Mouse (Mus musculus): ENCODE measurements around the gene Smok3b. TPM values are rescaled to one million over a fixed set of nuclear protein-coding genes. Genes with fewer than 3 reads are reported as not detected.
"Not testable (repeated sequence)": the region's sequence is repeated elsewhere in the genome, so short reads cannot be mapped to it uniquely, and the experiment has no call there.

The Smok3b gene
- polyA plus RNA-seq (2016; fragmentation: Nextera tagmentation; extraction: Ambion mirVana) = not detected in 2 replicates

DNA sequence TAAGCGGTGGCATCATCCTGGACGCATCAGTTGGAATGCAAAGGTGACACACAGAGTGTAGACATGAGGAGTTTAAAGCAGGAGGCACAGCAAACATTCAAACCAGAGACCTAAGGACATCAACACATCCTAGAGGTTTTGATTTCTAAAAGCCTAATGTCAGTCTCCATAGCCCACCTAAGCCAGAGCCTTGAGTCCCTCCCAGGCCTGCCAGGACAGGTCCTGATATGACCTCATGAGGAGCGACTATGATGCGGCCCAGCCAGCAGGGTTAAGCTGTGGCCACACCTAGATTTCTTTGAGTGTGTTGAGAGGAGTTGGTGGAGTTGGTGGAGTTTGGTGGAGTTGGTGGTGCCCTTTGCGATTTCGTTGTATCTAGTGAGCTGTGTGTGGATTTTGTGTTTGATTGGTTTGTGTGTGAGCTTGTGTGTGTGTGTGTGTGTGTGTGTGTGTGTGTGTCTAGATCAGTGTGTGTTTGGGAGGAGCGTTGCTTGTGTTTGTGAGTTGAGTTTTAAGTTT is at the start of gene Smok3b, which contains the start of gene Smok3a:
TSS of gene Smok3b (plus strand) at position 469 of the 519 bp plus-strand sequence.
TSS of gene Smok3a (plus strand) at position 301 of the 519 bp plus-strand sequence.
- ATAC-seq (ENCODE audit: low FRiP score); H3K9ac ChIP-seq; H3K27me3 ChIP-seq; H3K4me2 ChIP-seq (replicated peaks); H3K9me3 ChIP-seq (replicated peaks); H3K4me3 ChIP-seq; H3K4me1 ChIP-seq; H3K36me3 ChIP-seq; H3K27ac ChIP-seq: not testable (repeated sequence)
- WGBS = 83% methylated on average over 3 of the region's 7 CpGs

DNA sequence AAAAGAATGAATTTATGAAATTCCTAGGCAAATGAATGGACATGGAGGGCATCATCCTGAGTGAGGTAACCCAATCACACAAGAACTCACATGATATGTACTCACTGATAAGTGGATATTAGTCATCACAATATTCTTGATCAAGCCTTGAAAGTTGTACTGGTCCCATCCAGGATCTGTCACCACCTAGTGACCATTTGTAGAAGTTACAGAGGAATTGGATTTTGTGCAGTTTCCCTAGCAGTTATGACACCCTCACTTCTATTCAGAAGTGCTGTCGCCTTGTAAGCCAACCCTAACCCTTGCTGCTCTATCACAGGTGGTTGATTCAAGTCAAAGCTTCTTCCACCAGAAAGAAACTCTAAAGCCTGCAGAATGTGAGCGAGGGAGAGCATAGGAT is 48.1 kb upstream of the Smok3b start:
- no peak overlapping the region for H3K4me3 ChIP-seq
- H3K9ac ChIP-seq = no peak overlapping the region
- no peak overlapping the region for H3K4me2 ChIP-seq (replicated peaks)
- no peaks in the 10 kb centered on the region for H3K9me3 ChIP-seq (replicated peaks)
- no peaks in the 10 kb centered on the region for H3K4me1 ChIP-seq
- H3K27me3 ChIP-seq = no peaks in the 10 kb centered on the region
- no peaks in the 10 kb centered on the region for H3K36me3 ChIP-seq
- H3K27ac ChIP-seq = no peak overlapping the region
- no peak for ATAC-seq (ENCODE audit: low FRiP score)
- 71% methylated on average over 2 of the region's 2 CpGs for WGBS

DNA sequence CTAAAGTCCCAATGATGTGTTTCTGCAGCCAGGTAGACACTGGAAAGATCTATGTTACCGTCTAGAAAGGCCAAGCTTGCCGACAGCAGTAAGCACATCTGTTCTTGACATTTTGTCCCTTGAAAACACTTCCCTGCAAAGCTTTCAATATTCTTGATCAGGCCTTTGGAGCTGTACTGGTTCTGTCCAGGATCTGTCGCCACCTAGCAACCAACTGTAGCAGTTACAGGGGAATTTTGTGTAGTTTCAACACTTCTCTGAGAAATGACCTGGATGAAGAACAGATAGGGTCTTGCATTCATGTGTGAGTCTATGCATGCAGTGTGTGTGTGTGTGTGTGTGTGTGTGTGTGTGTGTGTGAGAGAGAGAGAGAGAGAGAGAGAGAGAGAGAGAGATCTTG is 47.5 kb upstream of the Smok3b start:
- Histone ChIP-seq H3K4me3 (no peak overlapping the region), H3K27ac (no peak overlapping the region), H3K27me3 (no peaks in the 10 kb centered on the region), H3K9me3 (replicated peaks) (no peaks in the 10 kb centered on the region), H3K36me3 (no peaks in the 10 kb centered on the region), H3K4me1 (no peaks in the 10 kb centered on the region), H3K9ac (no peak overlapping the region), H3K4me2 (replicated peaks) (no peak overlapping the region)
- no peak for ATAC-seq (ENCODE audit: low FRiP score)
- WGBS = 56% methylated on average over 3 of the region's 3 CpGs

DNA sequence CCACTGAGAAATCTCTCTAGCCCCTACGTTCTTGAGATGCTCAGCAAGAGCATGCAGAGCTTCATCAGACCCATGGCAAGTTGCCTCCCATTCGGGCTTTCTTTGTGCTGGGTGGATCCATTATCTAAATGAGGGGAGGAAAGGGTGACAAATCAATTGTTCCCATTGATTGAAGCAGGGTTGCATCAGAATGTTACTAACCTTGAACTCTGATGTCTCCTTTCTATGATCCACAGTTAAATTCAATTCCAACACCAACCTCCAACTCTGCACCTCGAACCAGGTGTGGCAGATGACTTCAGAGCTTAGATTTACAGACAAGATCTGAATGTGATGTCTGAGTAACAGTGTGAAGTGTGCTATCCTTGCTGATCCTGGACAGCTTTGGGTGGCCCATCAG is 46.5 kb upstream of the Smok3b start:
- 57% methylated on average over 3 of the region's 3 CpGs for WGBS
- ATAC-seq (ENCODE audit: low FRiP score) = no peak

DNA sequence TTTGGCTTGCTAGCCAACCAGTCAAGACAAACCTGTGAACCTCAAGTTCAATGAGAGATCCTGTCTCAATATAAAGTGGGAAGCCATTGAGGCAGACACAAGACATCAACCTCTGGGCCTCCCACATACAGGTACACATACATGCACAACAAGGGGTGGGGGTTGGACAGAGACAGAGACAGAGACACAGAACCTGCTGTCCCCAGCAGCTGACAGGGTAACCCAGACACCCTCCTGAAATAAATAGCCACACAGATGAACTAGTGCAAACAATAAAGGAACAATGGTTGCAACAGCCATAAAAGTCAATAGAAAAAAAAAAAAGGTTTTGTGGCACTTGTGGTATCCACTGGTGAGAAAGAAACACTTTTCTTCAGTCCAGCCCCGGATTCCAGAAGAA is 45.8 kb upstream of the Smok3b start:
- Histone ChIP-seq H3K36me3 (no peaks in the 10 kb centered on the region), H3K27ac (no peak overlapping the region), H3K9ac (no peak overlapping the region), H3K9me3 (replicated peaks) (no peaks in the 10 kb centered on the region), H3K27me3 (no peaks in the 10 kb centered on the region), H3K4me1 (no peaks in the 10 kb centered on the region), H3K4me2 (replicated peaks) (no peak overlapping the region), H3K4me3 (no peak overlapping the region)
- no peak for ATAC-seq (ENCODE audit: low FRiP score)
- 58% methylated on average over 1 of the region's 1 CpGs for WGBS

More for the DNA sequence above, 46.5 kb upstream of the Smok3b start:
- H3K36me3 ChIP-seq = no peaks in the 10 kb centered on the region
- no peaks in the 10 kb centered on the region for H3K9me3 ChIP-seq (replicated peaks)
- H3K27me3 ChIP-seq = no peaks in the 10 kb centered on the region
- H3K4me3 ChIP-seq = no peak overlapping the region
- no peak overlapping the region for H3K27ac ChIP-seq
- no peaks in the 10 kb centered on the region for H3K4me1 ChIP-seq
- H3K4me2 ChIP-seq (replicated peaks) = no peak overlapping the region
- H3K9ac ChIP-seq = no peak overlapping the region

DNA sequence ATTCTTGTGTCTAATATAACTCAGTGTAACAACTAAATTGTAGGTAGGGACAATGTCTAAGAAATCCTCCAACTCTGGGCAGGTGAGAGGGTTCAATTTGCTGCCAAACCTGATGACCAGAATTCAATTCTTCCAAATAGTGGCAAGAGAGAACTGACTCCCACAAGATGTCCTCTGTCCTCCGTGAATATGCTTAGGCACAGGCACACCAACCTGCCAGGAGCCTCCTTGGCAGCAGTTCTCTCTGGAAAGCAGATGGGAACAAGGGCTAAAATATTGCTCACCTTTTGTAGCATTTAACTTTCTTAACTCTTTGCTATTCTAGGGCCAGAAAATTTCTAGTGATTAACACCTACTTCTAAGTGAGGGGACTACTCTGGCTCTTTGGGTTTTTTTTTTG is 43.9 kb upstream of the Smok3b start:
- Histone ChIP-seq H3K4me3 (no peak overlapping the region), H3K27ac (no peak overlapping the region), H3K9me3 (replicated peaks) (no peaks in the 10 kb centered on the region), H3K4me1 (no peaks in the 10 kb centered on the region), H3K9ac (no peak overlapping the region), H3K27me3 (no peaks in the 10 kb centered on the region), H3K36me3 (no peaks in the 10 kb centered on the region), H3K4me2 (replicated peaks) (no peak overlapping the region)
- ATAC-seq (ENCODE audit: low FRiP score) = no peak
- WGBS = 52% methylated on average over 1 of the region's 1 CpGs

DNA sequence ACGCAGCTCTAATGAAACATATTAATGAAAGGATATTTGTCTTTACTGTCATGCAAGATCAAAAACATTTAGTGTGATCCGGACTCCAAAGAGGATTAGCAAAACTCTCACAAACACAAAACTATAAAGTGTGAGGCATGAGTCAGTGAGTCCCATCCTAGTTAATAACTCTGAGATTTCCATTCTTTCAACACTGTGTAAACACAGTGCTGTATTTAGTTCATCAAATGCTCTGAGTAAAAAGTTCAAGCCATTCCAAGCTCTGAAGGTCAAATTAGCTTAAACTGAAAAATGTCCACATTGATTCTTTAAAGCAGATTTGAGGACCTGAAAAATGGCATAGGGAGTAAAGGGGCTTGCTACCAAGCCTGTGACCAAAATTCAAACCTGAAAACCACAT is 42.1 kb upstream of the Smok3b start:
- no peak for ATAC-seq (ENCODE audit: low FRiP score)
- H3K4me1 ChIP-seq = no peaks in the 10 kb centered on the region
- no peak overlapping the region for H3K4me2 ChIP-seq (replicated peaks)
- no peaks in the 10 kb centered on the region for H3K9me3 ChIP-seq (replicated peaks)
- H3K9ac ChIP-seq = no peak overlapping the region
- 79% methylated on average over 2 of the region's 2 CpGs for WGBS
- H3K27ac ChIP-seq = no peak overlapping the region
- H3K27me3 ChIP-seq = no peaks in the 10 kb centered on the region
- H3K4me3 ChIP-seq = no peak overlapping the region
- no peaks in the 10 kb centered on the region for H3K36me3 ChIP-seq

DNA sequence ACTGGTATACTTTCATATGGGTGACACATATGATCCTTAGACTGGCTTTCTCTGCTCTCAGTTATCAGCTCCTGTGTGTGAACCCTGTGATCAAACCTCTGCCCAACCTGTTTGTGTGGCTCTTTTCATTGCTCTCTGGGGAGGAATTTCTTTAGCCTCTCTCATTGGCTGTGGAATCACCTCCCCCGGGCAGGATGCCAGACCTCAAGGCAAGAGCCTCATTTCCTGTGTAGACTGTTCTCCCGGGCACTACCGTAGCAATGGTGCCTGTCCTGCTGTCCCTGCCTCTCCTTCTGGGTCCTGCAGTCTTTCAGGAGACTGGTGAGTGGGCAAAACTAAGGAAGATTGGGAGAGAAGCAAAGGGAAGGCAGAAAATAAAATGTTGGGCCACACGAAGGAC is 39.9 kb upstream of the Smok3b start, which contains the start of gene Azgp1:
TSS of gene Azgp1 (plus strand) at position 221 of the 400 bp plus-strand sequence.
- H3K4me2 ChIP-seq (replicated peaks) = no peak within 1 kb of the TSS
- no peaks in the 10 kb centered on the region for H3K27me3 ChIP-seq
- WGBS = 79% methylated on average over 4 of the region's 4 CpGs
- no peak for ATAC-seq (ENCODE audit: low FRiP score)
- no peaks in the 10 kb centered on the region for H3K36me3 ChIP-seq
- H3K9ac ChIP-seq = no peak within 1 kb of the TSS
- H3K9me3 ChIP-seq (replicated peaks) = no peaks in the 10 kb centered on the region
- H3K4me1 ChIP-seq = no peaks in the 10 kb centered on the region
- no peak within 1 kb of the TSS for H3K27ac ChIP-seq
- H3K4me3 ChIP-seq = no peak within 1 kb of the TSS

DNA sequence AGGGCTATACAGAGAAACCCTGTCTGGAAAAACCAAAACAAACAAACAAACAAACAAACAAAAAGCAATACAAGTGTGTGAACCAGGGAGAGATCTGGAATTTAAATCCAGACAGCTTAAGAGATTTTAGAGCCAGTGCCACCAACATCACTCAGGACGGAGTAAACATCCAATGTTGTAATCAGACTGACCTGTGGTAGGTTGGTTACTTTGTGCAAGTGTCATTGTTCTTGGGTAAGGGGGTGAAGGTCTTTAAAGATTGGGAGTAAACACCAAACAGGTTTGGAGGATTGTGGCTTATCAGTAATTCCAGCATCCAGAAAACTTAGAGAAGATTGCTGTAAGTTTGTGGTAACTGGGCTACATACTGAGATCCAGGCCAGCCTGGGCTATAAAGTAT is 34.9 kb upstream of the Smok3b start:
- Histone ChIP-seq H3K9ac (no peak overlapping the region), H3K4me2 (replicated peaks) (no peak overlapping the region), H3K27me3 (no peaks in the 10 kb centered on the region), H3K4me1 (no peaks in the 10 kb centered on the region), H3K36me3 (no peaks in the 10 kb centered on the region), H3K4me3 (no peak overlapping the region), H3K27ac (no peak overlapping the region), H3K9me3 (replicated peaks) (no peaks in the 10 kb centered on the region)
- 85% methylated on average over 1 of the region's 1 CpGs for WGBS
- ATAC-seq (ENCODE audit: low FRiP score) = no peak

DNA sequence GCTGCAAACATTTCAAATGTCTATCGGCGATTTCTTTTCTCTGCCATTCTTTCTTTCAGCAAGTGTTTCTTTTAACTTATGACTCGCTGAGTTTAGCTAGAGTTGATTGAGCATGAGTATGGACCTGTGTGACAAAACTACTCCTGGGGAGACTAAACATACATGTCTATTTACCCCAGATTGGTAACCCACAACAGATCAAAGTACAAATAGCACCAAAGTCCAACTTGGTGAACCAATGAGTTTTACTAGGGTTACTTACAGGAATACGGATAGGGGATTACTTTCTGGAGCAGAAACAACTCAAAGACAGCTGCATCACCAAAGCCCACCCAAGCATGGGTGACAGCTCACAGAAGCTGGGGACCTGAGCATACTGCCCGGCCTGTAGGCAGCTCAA is 11.8 kb upstream of the Smok3b start:
- H3K9ac ChIP-seq = no peak overlapping the region
- no peaks in the 10 kb centered on the region for H3K36me3 ChIP-seq
- H3K4me3 ChIP-seq = no peak overlapping the region
- H3K4me1 ChIP-seq = no peaks in the 10 kb centered on the region
- no peak overlapping the region for H3K4me2 ChIP-seq (replicated peaks)
- no peak for ATAC-seq (ENCODE audit: low FRiP score)
- no peaks in the 10 kb centered on the region for H3K9me3 ChIP-seq (replicated peaks)
- H3K27me3 ChIP-seq = no peaks in the 10 kb centered on the region
- WGBS = 94% methylated on average over 5 of the region's 5 CpGs
- H3K27ac ChIP-seq = no peak overlapping the region

DNA sequence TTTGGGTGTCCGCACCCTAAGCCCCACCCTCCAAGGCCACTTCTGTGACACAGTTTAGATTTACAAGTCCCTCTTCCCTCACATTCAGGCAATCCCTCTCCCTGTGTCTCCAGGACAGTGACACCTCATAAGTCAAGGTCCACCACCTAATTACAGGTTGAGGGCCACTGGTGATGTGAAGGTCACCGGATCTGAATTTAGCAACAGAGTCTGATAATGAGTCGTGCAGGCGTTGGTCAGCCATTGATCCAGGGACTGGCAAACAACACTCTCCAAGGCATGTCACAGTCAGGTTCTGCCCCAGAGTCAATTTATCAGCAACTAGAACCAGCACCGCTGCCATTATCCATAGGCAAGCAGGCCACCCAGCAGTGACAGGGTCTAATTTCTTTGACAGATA is 8.8 kb upstream of the Smok3b start:
- H3K9me3 ChIP-seq (replicated peaks) = no peaks in the 10 kb centered on the region
- H3K4me3 ChIP-seq = no peak overlapping the region
- H3K9ac ChIP-seq = no peak overlapping the region
- H3K4me2 ChIP-seq (replicated peaks) = no peak overlapping the region
- no peaks in the 10 kb centered on the region for H3K27me3 ChIP-seq
- ATAC-seq (ENCODE audit: low FRiP score) = no peak
- no peaks in the 10 kb centered on the region for H3K36me3 ChIP-seq
- WGBS = 92% methylated on average over 5 of the region's 5 CpGs
- H3K4me1 ChIP-seq = no peaks in the 10 kb centered on the region
- H3K27ac ChIP-seq = no peak overlapping the region

DNA sequence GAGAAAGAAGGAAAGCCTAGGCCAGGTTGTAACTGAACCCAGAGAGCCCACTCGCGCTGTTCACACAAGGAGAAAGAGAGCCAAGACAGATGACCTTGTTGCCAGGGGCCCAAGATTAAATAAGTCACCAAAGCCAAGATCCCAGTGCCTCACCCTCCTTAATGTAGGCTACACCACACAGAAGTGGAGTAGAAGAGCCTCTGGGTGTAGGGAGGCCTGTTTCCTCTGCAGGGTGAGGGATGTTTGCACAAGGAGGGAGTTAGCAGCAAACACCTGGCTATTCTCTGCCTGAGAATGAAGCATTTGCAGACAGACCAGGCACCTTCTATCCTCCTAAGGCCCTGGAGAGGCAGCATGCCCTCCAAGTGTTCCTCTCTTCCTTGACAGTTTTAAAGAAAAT is 4.7 kb upstream of the Smok3b start:
- no peak overlapping the region for H3K27ac ChIP-seq
- no peaks in the 10 kb centered on the region for H3K4me1 ChIP-seq
- no peak overlapping the region for H3K4me3 ChIP-seq
- no peak overlapping the region for H3K9ac ChIP-seq
- H3K4me2 ChIP-seq (replicated peaks) = no peak overlapping the region
- H3K27me3 ChIP-seq = no peaks in the 10 kb centered on the region
- no peaks in the 10 kb centered on the region for H3K9me3 ChIP-seq (replicated peaks)
- no peaks in the 10 kb centered on the region for H3K36me3 ChIP-seq
- WGBS = 95% methylated on average over 2 of the region's 2 CpGs
- ATAC-seq (ENCODE audit: low FRiP score) = no peak

DNA sequence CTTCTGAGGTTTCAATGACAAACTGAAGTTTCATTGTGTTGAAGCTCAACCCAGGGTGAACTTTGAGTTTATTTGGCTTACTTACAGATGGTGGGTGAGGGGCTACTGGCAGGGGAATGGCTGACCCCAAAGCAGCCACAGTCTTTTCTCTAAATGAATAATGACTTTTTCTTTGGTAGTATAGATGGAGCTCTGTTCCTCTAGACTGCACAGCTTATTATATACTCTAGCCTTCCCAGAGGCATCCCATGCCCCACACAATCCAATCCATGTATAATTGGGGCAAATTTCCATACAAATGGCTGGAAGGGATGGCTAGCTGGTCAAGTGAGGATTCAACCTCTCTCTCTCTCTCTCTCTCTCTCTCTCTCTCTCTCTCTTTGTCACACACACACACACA is 4.2 kb upstream of the Smok3b start:
- no peak overlapping the region for H3K27ac ChIP-seq
- H3K4me2 ChIP-seq (replicated peaks) = no peak overlapping the region
- no peak overlapping the region for H3K9ac ChIP-seq
- H3K4me1 ChIP-seq = no peaks in the 10 kb centered on the region
- no peaks in the 10 kb centered on the region for H3K9me3 ChIP-seq (replicated peaks)
- H3K4me3 ChIP-seq = no peak overlapping the region
- ATAC-seq (ENCODE audit: low FRiP score) = no peak
- no peaks in the 10 kb centered on the region for H3K36me3 ChIP-seq
- H3K27me3 ChIP-seq = no peaks in the 10 kb centered on the region

Measured in hindbrain, embryonic 12.5 days (tissue).